22 mouse cellular contexts compared by ENCODE assay signal in genomic region chr9:102465726-102466125, GRCm38 (mm10). TPM values are rescaled to one million over a fixed set of nuclear protein-coding genes. Genes with fewer than 3 reads are reported as not detected.
"Had no signal": no experiment of that assay in that cellular context is flagged by ENCODE, and none has a peak within 500 bp of the region (broad histone marks: within the 10 kb centered on the region; RNA-seq: fewer than 3 reads in every experiment).

No protein-coding gene starts in this region.

- H3K4me2 ChIP-seq: lung, embryonic 15.5 days; midbrain, embryonic 11.5 days; midbrain, embryonic 13.5 days; midbrain, embryonic 15.5 days; neural tube, embryonic 13.5 days; neural tube, embryonic 15.5 days had no signal

- H3K4me3 ChIP-seq: lung, embryonic 15.5 days; megakaryocyte, embryonic 14.5 days; midbrain, embryonic 13.5 days; midbrain, embryonic 15.5 days; myocyte; neural tube, embryonic 13.5 days; neural tube, embryonic 15.5 days had no signal

- ATAC-seq: liver, postnatal 0 days; midbrain, embryonic 13.5 days; midbrain, embryonic 15.5 days had no signal

- H3K27me3 ChIP-seq: lung, embryonic 15.5 days; megakaryocyte, embryonic 14.5 days; midbrain, embryonic 13.5 days; midbrain, embryonic 15.5 days; neural tube, embryonic 13.5 days; neural tube, embryonic 15.5 days had no signal

- H3K27ac ChIP-seq: lung, embryonic 15.5 days; macrophage; midbrain, embryonic 13.5 days; midbrain, embryonic 15.5 days; neural tube, embryonic 13.5 days; neural tube, embryonic 15.5 days had no signal

- DNase-seq: liver, postnatal 0 days; lung, adult 2 months; lung, postnatal 14 days; lung, postnatal 36 days; retina, postnatal 1 day; right cerebral cortex, adult 18-20 months; right cerebral cortex, postnatal 25 days; right cerebral cortex, postnatal 4 days; spleen, adult 18-20 months; thymus, adult 2 months; thymus, postnatal 25 days; thymus, postnatal 4 days had no signal

- H3K9me3 ChIP-seq: lung, embryonic 15.5 days; megakaryocyte, embryonic 14.5 days; midbrain, embryonic 13.5 days; midbrain, embryonic 15.5 days; neural tube, embryonic 13.5 days; neural tube, embryonic 15.5 days had no signal

- H3K9ac ChIP-seq: liver, postnatal 0 days; lung, embryonic 15.5 days; midbrain, embryonic 13.5 days; midbrain, embryonic 15.5 days; neural tube, embryonic 13.5 days; neural tube, embryonic 15.5 days had no signal

- H3K36me3 ChIP-seq: lung, embryonic 15.5 days; midbrain, embryonic 13.5 days; midbrain, embryonic 15.5 days; neural tube, embryonic 13.5 days; neural tube, embryonic 15.5 days had no signal

- H3K4me1 ChIP-seq: lung, embryonic 15.5 days; megakaryocyte, embryonic 14.5 days; midbrain, embryonic 13.5 days; midbrain, embryonic 15.5 days; neural tube, embryonic 13.5 days; neural tube, embryonic 15.5 days had no signal

RNA-seq across cellular contexts. Expression of gene Ky, which starts 39.8 kb away (rescaled TPM):
- total RNA-seq: megakaryocyte progenitor cell, adult 5-6 weeks had no signal
- polyA plus RNA-seq: liver, postnatal 0 days; macrophage had no signal
